Mouse (Mus musculus) lung, postnatal 25 days (tissue): Measurements from ENCODE around the gene Hipk3.

Source experiments
- DNase-seq: peaks from one replicate; pipeline ENCODE4 v3.0.0; 2022; ENCODE audit warnings: low spot score

Hipk3 gene

GRCm38 (mm10) chr2:104471161-104471560 is 23.1 kb downstream of the Hipk3 start:
- DNase-seq, result no peak

GRCm38 (mm10) chr2:104470536-104470935 is 23.7 kb downstream of the Hipk3 start:
- DNase-seq, result no peak

- DNase-seq, result no peak
Observed at GRCm38 (mm10) chr2:104468419-104468818, 25.8 kb downstream of the Hipk3 start.

- no peak for DNase-seq
Observed at GRCm38 (mm10) chr2:104466908-104467616, 27.2 kb downstream of the Hipk3 start.

- DNase-seq, result no peak
Observed at GRCm38 (mm10) chr2:104465639-104466430, 28.4 kb downstream of the Hipk3 start.

GRCm38 (mm10) chr2:104460021-104460420 is 34.2 kb downstream of the Hipk3 start:
- no peak for DNase-seq

- no peak for DNase-seq
Observed at GRCm38 (mm10) chr2:104458569-104459332, 35.5 kb downstream of the Hipk3 start.

GRCm38 (mm10) chr2:104457106-104457505 is 37.1 kb downstream of the Hipk3 start:
- DNase-seq, result no peak

GRCm38 (mm10) chr2:104450685-104451084 is 43.6 kb downstream of the Hipk3 start:
- no peak for DNase-seq

- peak; percentile 31 for DNase-seq
Observed at GRCm38 (mm10) chr2:104449191-104449590, 45.1 kb downstream of the Hipk3 start.

GRCm38 (mm10) chr2:104448201-104448600 is 46.0 kb downstream of the Hipk3 start:
- no peak for DNase-seq

GRCm38 (mm10) chr2:104446016-104446415 is 48.2 kb downstream of the Hipk3 start:
- no peak for DNase-seq

GRCm38 (mm10) chr2:104444776-104445175 is 49.5 kb downstream of the Hipk3 start:
- DNase-seq, result peak; percentile 76

GRCm38 (mm10) chr2:104442341-104442740 is 51.9 kb downstream of the Hipk3 start:
- no peak for DNase-seq

- no peak for DNase-seq
Observed at GRCm38 (mm10) chr2:104436226-104436625, 58.0 kb downstream of the Hipk3 start.

GRCm38 (mm10) chr2:104431067-104431466 is 63.2 kb downstream of the Hipk3 start:
- DNase-seq, result no peak

GRCm38 (mm10) chr2:104430566-104430965 is 63.7 kb downstream of the Hipk3 start:
- no peak for DNase-seq

- no peak for DNase-seq
Observed at GRCm38 (mm10) chr2:104426112-104426511, 68.1 kb downstream of the Hipk3 start.

GRCm38 (mm10) chr2:104422230-104422629 is 72.0 kb downstream of the Hipk3 start:
- peak; percentile 18 for DNase-seq

- no peak for DNase-seq
Observed at GRCm38 (mm10) chr2:104420805-104421204, 73.4 kb downstream of the Hipk3 start.

GRCm38 (mm10) chr2:104419999-104420398 is 74.2 kb downstream of the Hipk3 start:
- no peak for DNase-seq

- DNase-seq, result no peak
Observed at GRCm38 (mm10) chr2:104419411-104419810, 74.8 kb downstream of the Hipk3 start.

- DNase-seq, result no peak
Observed at GRCm38 (mm10) chr2:104413011-104413410, 81.2 kb downstream of the Hipk3 start.
